Mouse (Mus musculus): ENCODE measurements around the gene Jmjd6.

DNA sequence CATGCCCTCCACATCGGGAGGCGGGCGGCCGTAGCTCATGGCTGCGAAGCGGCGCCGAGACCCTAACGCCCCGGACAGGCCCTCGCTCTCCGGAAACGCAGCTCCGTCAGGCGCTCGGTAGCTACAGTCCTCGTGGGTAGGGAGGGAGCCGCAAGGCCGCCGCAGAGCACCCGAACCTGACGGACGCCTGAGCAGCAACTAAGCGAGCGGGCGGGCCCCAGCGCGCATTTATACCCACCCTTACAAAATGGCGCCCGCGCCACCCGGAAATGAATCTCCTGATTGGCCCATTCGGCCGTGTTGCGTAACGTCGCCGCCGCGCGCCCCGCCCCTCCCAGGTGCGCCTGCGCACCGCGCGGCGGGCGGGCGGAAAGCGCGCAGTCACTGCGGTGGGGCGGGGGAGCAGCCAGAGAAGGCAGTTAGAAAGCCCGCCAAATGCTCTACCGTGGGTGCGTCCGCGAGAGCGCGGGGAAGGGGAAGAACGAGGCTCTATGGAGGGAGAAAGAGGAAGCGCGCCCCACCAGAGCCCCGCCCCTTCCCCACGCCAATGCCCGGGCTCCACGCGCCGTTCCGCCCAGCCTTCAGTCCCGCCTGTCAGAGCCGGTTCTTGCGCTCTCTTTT is 9.8 kb upstream of the Jmjd6 start, which contains the start of gene Srsf2:
- no peak for TF ChIP-seq CTCF (IDR thresholded peaks at IDR 0.05; ENCODE audit: low read depth, low read length)
- TF ChIP-seq TAL1 (conservative IDR thresholded peaks at IDR 0.05; ENCODE audit: low read depth, low read length): no peak
